Mouse (Mus musculus): ENCODE measurements at regions not wholly inside any gene's neighbourhood (a gene's known extent, or its start where the extent isn't known, plus 50 kb on each side); places are given as distances from the start of the nearest gene placed in this dataset.
"Not testable (repeated sequence)": the region's sequence is repeated elsewhere in the genome, so short reads cannot be mapped to it uniquely, and the experiment has no call there.

- DNase-seq: peak; percentile 88
Measured at GRCm38 (mm10) chr1:105463819-105464614, 107.5 kb upstream of the Rnf152 start.

- DNase-seq: peak; percentile 33
Measured at GRCm38 (mm10) chr1:105462695-105463094, 106.2 kb upstream of the Rnf152 start.

- DNase-seq: not testable (repeated sequence)
Measured at GRCm38 (mm10) chr1:105455783-105456182, 99.3 kb upstream of the Rnf152 start.

GRCm38 (mm10) chr1:105454687-105455086 lies 98.2 kb upstream of the Rnf152 start:
- no peak for DNase-seq

- no peak for DNase-seq
Measured at GRCm38 (mm10) chr1:105446212-105446611, 89.7 kb upstream of the Rnf152 start.

GRCm38 (mm10) chr1:105443546-105443945 lies 87.0 kb upstream of the Rnf152 start:
- DNase-seq: no peak

GRCm38 (mm10) chr1:105440296-105440695 lies 83.8 kb upstream of the Rnf152 start:
- DNase-seq: no peak

- no peak for DNase-seq
Measured at GRCm38 (mm10) chr1:105434631-105435403, 78.3 kb upstream of the Rnf152 start.

- DNase-seq: peak; percentile 48
Measured at GRCm38 (mm10) chr1:105433949-105434348, 77.4 kb upstream of the Rnf152 start.

- no peak for DNase-seq
Measured at GRCm38 (mm10) chr1:105431803-105432202, 75.3 kb upstream of the Rnf152 start.

GRCm38 (mm10) chr1:105430712-105431111 lies 74.2 kb upstream of the Rnf152 start:
- no peak for DNase-seq

GRCm38 (mm10) chr1:105428165-105428564 lies 71.7 kb upstream of the Rnf152 start:
- no peak for DNase-seq

GRCm38 (mm10) chr1:105426086-105426485 lies 69.6 kb upstream of the Rnf152 start:
- no peak for DNase-seq

- DNase-seq: no peak
Measured at GRCm38 (mm10) chr1:105423380-105423779, 66.9 kb upstream of the Rnf152 start.

GRCm38 (mm10) chr1:105422945-105423344 lies 66.4 kb upstream of the Rnf152 start:
- DNase-seq: no peak

- peak; percentile 41 for DNase-seq
Measured at GRCm38 (mm10) chr1:105420374-105421046, 64.0 kb upstream of the Rnf152 start.

All from cerebellum, adult 8-10 months (tissue).